Mouse (Mus musculus): Measurements from ENCODE around the gene Ifi44. TPM values are rescaled to one million over a fixed set of nuclear protein-coding genes. Genes with fewer than 3 reads are reported as not detected.

Gene Ifi44
- 0.32 and 0.53 TPM in 2 replicates for polyA plus RNA-seq (2014; fragmentation: Nextera tagmentation; extraction: Ambion mirVana)

DNA sequence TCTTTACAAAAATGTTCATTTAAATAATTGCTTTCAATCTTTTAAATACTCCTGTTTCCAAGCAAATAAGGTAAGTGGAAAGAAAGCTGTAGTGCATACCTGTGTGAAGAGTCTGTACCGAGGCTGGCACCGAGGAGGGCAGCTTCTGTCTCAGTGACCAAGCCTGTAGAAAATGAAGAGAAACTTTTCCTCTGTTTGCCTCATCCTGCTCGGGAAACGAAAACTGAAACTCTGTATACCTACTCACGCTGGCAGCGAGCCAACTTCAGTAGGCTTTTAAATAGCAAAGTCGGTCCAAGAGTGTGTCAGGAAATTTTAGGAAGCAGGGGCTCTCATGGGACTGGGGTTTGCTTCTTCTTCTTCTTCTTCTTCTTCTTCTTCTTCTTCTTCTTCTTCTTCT, at the start of gene Ifi44:
Ifi44 (minus strand) TSS at position 224 of the 400 bp plus-strand sequence.
- 62% methylated on average over 7 of the region's 7 CpGs for WGBS (ENCODE audit: insufficient replicate concordance)
- no peak within 1 kb of the TSS for H3K9ac ChIP-seq (ENCODE audit: low read depth, low read length)
- no peak within 1 kb of the TSS for H3K4me2 ChIP-seq
- no peak for ATAC-seq (replicated peaks; ENCODE audit: insufficient number of reproducible peaks, low FRiP score, low TSS enrichment)
- no peak within 1 kb of the TSS for H3K4me3 ChIP-seq (ENCODE audit: low read depth, low read length)
- H3K27ac ChIP-seq (ENCODE audit: low read depth, low read length): no peak within 1 kb of the TSS
- H3K36me3 ChIP-seq (ENCODE audit: control insufficient read depth, insufficient read depth, low read length): no peaks in the 10 kb centered on the region
- H3K4me1 ChIP-seq (ENCODE audit: control insufficient read depth, insufficient read depth, low read length): no peaks in the 10 kb centered on the region
- no peaks in the 10 kb centered on the region for H3K27me3 ChIP-seq (ENCODE audit: control insufficient read depth, insufficient read depth, low read length)
- no peaks in the 10 kb centered on the region for H3K9me3 ChIP-seq (replicated peaks; ENCODE audit: control insufficient read depth, low read length)

GRCm38 (mm10) chr3:151788622-151789021, 38.9 kb upstream of the Ifi44 start:
- no peaks in the 10 kb centered on the region for H3K9me3 ChIP-seq (replicated peaks; ENCODE audit: control insufficient read depth, low read length)
- ATAC-seq (replicated peaks; ENCODE audit: insufficient number of reproducible peaks, low FRiP score, low TSS enrichment): no peak
- H3K27me3 ChIP-seq (ENCODE audit: control insufficient read depth, insufficient read depth, low read length): no peaks in the 10 kb centered on the region
- H3K36me3 ChIP-seq (ENCODE audit: control insufficient read depth, insufficient read depth, low read length): no peaks in the 10 kb centered on the region
- H3K4me2 ChIP-seq: no peak overlapping the region
- H3K27ac ChIP-seq (ENCODE audit: low read depth, low read length): no peak overlapping the region
- no peak overlapping the region for H3K4me3 ChIP-seq (ENCODE audit: low read depth, low read length)
- H3K4me1 ChIP-seq (ENCODE audit: control insufficient read depth, insufficient read depth, low read length): no peaks in the 10 kb centered on the region
- H3K9ac ChIP-seq (ENCODE audit: low read depth, low read length): no peak overlapping the region
- 80% methylated on average over 8 of the region's 8 CpGs for WGBS (ENCODE audit: insufficient replicate concordance)

DNA sequence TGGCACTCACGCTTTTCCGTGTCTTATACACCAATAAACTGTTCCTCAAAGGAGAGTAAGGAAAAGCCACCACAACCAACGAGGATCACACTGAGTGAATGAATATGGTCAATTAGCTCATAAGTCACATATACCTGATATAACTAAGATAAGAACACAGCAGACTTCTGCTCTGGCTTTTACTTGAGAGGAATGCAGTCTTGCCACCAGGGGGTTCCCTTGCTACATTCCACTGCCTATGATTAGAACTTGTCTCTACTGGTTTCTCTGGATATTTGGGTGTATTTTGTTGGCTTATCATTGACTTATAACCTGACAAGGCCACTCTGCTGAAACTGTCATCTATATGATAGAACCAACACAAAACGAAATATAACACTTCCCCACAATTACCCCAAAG, 25.3 kb upstream of the Ifi44 start:
- Histone ChIP-seq H3K27ac (ENCODE audit: low read depth, low read length) (no peak overlapping the region), H3K36me3 (ENCODE audit: control insufficient read depth, insufficient read depth, low read length) (no peaks in the 10 kb centered on the region), H3K9ac (ENCODE audit: low read depth, low read length) (no peak overlapping the region), H3K4me1 (ENCODE audit: control insufficient read depth, insufficient read depth, low read length) (no peaks in the 10 kb centered on the region), H3K4me2 (no peak overlapping the region), H3K27me3 (ENCODE audit: control insufficient read depth, insufficient read depth, low read length) (no peaks in the 10 kb centered on the region), H3K4me3 (ENCODE audit: low read depth, low read length) (no peak overlapping the region), H3K9me3 (replicated peaks; ENCODE audit: control insufficient read depth, low read length) (no peaks in the 10 kb centered on the region)
- ATAC-seq (replicated peaks; ENCODE audit: insufficient number of reproducible peaks, low FRiP score, low TSS enrichment): no peak
- whole genome bisulfite sequencing (ENCODE audit: insufficient replicate concordance): 60% methylated on average over 4 of the region's 4 CpGs

GRCm38 (mm10) chr3:151771074-151771473, 21.3 kb upstream of the Ifi44 start:
- Histone ChIP-seq H3K27me3 (ENCODE audit: control insufficient read depth, insufficient read depth, low read length) (no peaks in the 10 kb centered on the region), H3K36me3 (ENCODE audit: control insufficient read depth, insufficient read depth, low read length) (no peaks in the 10 kb centered on the region), H3K9ac (ENCODE audit: low read depth, low read length) (no peak overlapping the region), H3K4me2 (no peak overlapping the region), H3K4me3 (ENCODE audit: low read depth, low read length) (no peak overlapping the region), H3K4me1 (ENCODE audit: control insufficient read depth, insufficient read depth, low read length) (no peaks in the 10 kb centered on the region), H3K9me3 (replicated peaks; ENCODE audit: control insufficient read depth, low read length) (no peaks in the 10 kb centered on the region), H3K27ac (ENCODE audit: low read depth, low read length) (no peak overlapping the region)
- no peak for ATAC-seq (replicated peaks; ENCODE audit: insufficient number of reproducible peaks, low FRiP score, low TSS enrichment)
- WGBS (ENCODE audit: insufficient replicate concordance): 57% methylated on average over 3 of the region's 3 CpGs

DNA sequence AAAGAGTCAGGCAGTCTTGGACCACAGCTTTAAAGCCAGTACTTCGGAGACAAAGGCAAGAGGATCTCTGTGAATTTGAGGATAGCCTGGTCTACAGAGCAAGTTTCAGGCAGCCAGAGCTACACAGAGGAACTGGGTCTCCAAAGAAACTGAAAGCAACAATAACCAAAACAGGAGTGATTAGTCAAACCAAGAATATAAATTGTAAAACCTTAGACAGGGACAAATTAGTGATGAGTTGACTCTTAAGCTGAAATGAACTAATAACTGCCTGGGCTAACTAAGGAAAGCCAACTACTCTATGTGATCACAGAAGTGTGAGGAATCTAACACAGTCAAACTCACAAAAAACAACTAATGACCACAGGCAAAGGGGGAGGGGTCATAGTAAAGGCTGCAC, 1.2 kb downstream of the Ifi44 start:
- H3K36me3 ChIP-seq (ENCODE audit: control insufficient read depth, insufficient read depth, low read length): no peaks in the 10 kb centered on the region
- H3K4me1 ChIP-seq (ENCODE audit: control insufficient read depth, insufficient read depth, low read length): no peaks in the 10 kb centered on the region
- no peak overlapping the region for H3K4me2 ChIP-seq
- no peaks in the 10 kb centered on the region for H3K9me3 ChIP-seq (replicated peaks; ENCODE audit: control insufficient read depth, low read length)
- H3K27me3 ChIP-seq (ENCODE audit: control insufficient read depth, insufficient read depth, low read length): no peaks in the 10 kb centered on the region
- H3K27ac ChIP-seq (ENCODE audit: low read depth, low read length): no peak overlapping the region
- no peak overlapping the region for H3K9ac ChIP-seq (ENCODE audit: low read depth, low read length)
- ATAC-seq (replicated peaks; ENCODE audit: insufficient number of reproducible peaks, low FRiP score, low TSS enrichment): no peak
- no peak overlapping the region for H3K4me3 ChIP-seq (ENCODE audit: low read depth, low read length)
- 75% methylated on average over 1 of the region's 1 CpGs for WGBS (ENCODE audit: insufficient replicate concordance)

GRCm38 (mm10) chr3:151746058-151746457, 3.7 kb downstream of the Ifi44 start:
- no peak overlapping the region for H3K4me2 ChIP-seq
- WGBS (ENCODE audit: insufficient replicate concordance): 80% methylated on average over 8 of the region's 8 CpGs
- H3K27me3 ChIP-seq (ENCODE audit: control insufficient read depth, insufficient read depth, low read length): no peaks in the 10 kb centered on the region
- no peaks in the 10 kb centered on the region for H3K9me3 ChIP-seq (replicated peaks; ENCODE audit: control insufficient read depth, low read length)
- no peak overlapping the region for H3K9ac ChIP-seq (ENCODE audit: low read depth, low read length)
- ATAC-seq (replicated peaks; ENCODE audit: insufficient number of reproducible peaks, low FRiP score, low TSS enrichment): no peak
- no peaks in the 10 kb centered on the region for H3K36me3 ChIP-seq (ENCODE audit: control insufficient read depth, insufficient read depth, low read length)
- no peak overlapping the region for H3K27ac ChIP-seq (ENCODE audit: low read depth, low read length)
- no peak overlapping the region for H3K4me3 ChIP-seq (ENCODE audit: low read depth, low read length)
- no peaks in the 10 kb centered on the region for H3K4me1 ChIP-seq (ENCODE audit: control insufficient read depth, insufficient read depth, low read length)

DNA sequence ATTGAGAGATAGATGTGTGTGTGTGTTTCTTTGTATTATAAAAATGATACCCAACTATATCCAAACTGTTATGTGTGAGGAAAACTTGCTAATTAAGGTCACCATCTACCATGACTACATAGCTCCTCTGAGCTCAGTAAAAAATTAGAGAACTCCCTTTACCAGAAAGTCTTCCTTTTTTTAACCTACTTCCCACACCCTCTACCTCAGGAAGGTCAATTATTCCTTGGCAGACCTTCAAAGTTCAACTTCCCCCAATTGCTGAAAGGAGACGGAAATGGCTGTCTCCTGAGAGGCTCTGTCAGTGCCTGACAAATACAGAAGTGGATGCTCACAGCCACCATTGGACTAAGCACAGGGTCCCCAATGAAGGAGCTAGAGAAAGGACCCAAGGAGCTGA, 7.5 kb downstream of the Ifi44 start:
- WGBS (ENCODE audit: insufficient replicate concordance): 69% methylated on average over 1 of the region's 1 CpGs
- Histone ChIP-seq H3K9me3 (replicated peaks; ENCODE audit: control insufficient read depth, low read length) (no peaks in the 10 kb centered on the region), H3K36me3 (ENCODE audit: control insufficient read depth, insufficient read depth, low read length) (no peaks in the 10 kb centered on the region), H3K4me2 (no peak overlapping the region), H3K27ac (ENCODE audit: low read depth, low read length) (no peak overlapping the region), H3K27me3 (ENCODE audit: control insufficient read depth, insufficient read depth, low read length) (no peaks in the 10 kb centered on the region), H3K9ac (ENCODE audit: low read depth, low read length) (no peak overlapping the region), H3K4me3 (ENCODE audit: low read depth, low read length) (no peak overlapping the region), H3K4me1 (ENCODE audit: control insufficient read depth, insufficient read depth, low read length) (no peaks in the 10 kb centered on the region)
- no peak for ATAC-seq (replicated peaks; ENCODE audit: insufficient number of reproducible peaks, low FRiP score, low TSS enrichment)

DNA sequence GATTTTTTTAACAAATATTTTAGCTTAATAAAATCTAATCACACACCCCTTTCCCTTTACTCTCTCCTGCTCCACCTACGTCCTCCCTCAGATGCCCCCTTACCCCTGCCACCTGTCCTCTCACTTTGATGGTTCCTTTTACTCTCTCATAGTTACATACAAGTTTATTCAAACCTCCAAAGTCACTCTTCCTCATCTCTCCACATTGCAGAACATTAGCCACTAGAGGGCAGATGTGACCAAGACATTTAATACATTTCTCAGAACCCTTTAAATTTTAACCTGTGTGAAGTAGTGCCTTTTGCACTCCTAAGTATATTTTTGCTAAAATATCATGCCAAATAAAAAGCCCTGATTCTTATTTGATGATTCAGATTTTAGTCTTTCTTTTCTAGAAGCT, 33.5 kb downstream of the Ifi44 start:
- Histone ChIP-seq H3K4me1 (ENCODE audit: control insufficient read depth, insufficient read depth, low read length) (no peaks in the 10 kb centered on the region), H3K4me2 (no peak overlapping the region), H3K9me3 (replicated peaks; ENCODE audit: control insufficient read depth, low read length) (no peaks in the 10 kb centered on the region), H3K9ac (ENCODE audit: low read depth, low read length) (no peak overlapping the region), H3K36me3 (ENCODE audit: control insufficient read depth, insufficient read depth, low read length) (no peaks in the 10 kb centered on the region), H3K27me3 (ENCODE audit: control insufficient read depth, insufficient read depth, low read length) (no peaks in the 10 kb centered on the region), H3K27ac (ENCODE audit: low read depth, low read length) (no peak overlapping the region), H3K4me3 (ENCODE audit: low read depth, low read length) (no peak overlapping the region)
- 30% methylated on average over 1 of the region's 1 CpGs for WGBS (ENCODE audit: insufficient replicate concordance)
- ATAC-seq (replicated peaks; ENCODE audit: insufficient number of reproducible peaks, low FRiP score, low TSS enrichment): no peak

DNA sequence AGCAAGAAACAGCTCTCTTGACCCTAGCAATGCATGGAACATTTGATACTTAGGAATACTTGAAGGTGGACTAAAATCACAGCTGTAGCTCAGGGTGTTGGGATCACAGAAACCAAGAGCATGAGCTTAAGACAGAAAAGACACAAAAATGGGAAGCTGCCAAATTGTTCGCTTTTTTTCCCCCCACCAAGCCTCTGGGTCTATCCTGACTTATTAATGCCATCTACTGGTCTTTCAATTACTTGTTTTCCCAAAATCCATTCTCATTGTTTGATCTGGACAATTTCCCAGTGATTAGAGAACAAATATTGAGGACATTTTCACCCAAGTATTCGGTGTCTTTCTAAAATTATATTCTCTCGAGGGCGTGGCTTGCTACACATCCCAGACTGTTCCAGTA, 42.4 kb downstream of the Ifi44 start:
- no peak overlapping the region for H3K4me2 ChIP-seq
- no peak overlapping the region for H3K4me3 ChIP-seq (ENCODE audit: low read depth, low read length)
- H3K36me3 ChIP-seq (ENCODE audit: control insufficient read depth, insufficient read depth, low read length): no peaks in the 10 kb centered on the region
- 84% methylated on average over 4 of the region's 4 CpGs for WGBS (ENCODE audit: insufficient replicate concordance)
- H3K27me3 ChIP-seq (ENCODE audit: control insufficient read depth, insufficient read depth, low read length): no peaks in the 10 kb centered on the region
- H3K4me1 ChIP-seq (ENCODE audit: control insufficient read depth, insufficient read depth, low read length): no peaks in the 10 kb centered on the region
- H3K9ac ChIP-seq (ENCODE audit: low read depth, low read length): no peak overlapping the region
- no peak overlapping the region for H3K27ac ChIP-seq (ENCODE audit: low read depth, low read length)
- ATAC-seq (replicated peaks; ENCODE audit: insufficient number of reproducible peaks, low FRiP score, low TSS enrichment): no peak
- no peaks in the 10 kb centered on the region for H3K9me3 ChIP-seq (replicated peaks; ENCODE audit: control insufficient read depth, low read length)

Data from heart, embryonic 11.5 days (tissue).